Mouse (Mus musculus): ENCODE data around the gene Chrna9.

The Chrna9 gene

GRCm38 (mm10) chr5:65934783-65935182 lies at the start of gene Chrna9:
TSS of gene Chrna9 (plus strand) at chr5:65934921.
- no peak for DNase-seq (ENCODE audit: low spot score in 2 of 2)

DNA sequence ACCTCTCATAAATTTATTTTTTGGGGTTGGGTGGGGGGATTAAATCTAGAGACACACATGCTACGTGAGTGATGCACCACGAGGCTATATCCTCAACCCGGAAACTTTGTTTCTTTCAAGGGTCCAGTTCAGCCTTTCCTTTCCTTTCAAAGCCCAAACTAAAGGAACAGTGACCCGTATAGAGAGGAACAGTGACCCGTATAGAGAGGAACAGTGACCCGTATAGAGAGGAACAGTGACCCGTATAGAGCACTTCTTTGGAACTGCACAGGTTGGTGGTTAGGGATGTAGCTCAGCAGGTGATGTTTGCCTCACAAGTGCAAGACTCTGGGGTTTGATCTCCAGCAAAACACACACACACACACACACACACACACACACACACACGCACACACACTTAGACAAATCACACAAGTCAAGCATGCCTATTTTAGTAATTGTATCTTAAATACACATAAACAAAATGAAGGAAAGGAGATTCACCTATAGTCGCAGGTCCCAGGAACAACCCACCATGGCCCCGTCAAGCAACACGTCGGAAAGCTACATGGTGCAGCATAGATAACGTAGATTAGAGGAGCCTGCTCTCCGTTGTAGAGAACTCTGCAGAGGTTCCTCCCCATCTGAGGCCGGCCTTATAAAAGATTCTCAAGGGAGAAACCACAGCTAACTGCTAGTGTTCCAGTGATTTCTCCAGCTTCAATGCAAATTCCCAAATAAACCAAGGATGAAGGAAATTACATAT lies 48.9 kb upstream of the Chrna9 start:
- DNase-seq (ENCODE audit: low spot score in 2 of 2) = no peak

GRCm38 (mm10) chr5:65888102-65888501 lies 46.6 kb upstream of the Chrna9 start:
- no peak for DNase-seq (ENCODE audit: low spot score in 2 of 2)

GRCm38 (mm10) chr5:65888998-65889397 lies 45.7 kb upstream of the Chrna9 start:
- DNase-seq (ENCODE audit: low spot score in 2 of 2) = no peak

DNA sequence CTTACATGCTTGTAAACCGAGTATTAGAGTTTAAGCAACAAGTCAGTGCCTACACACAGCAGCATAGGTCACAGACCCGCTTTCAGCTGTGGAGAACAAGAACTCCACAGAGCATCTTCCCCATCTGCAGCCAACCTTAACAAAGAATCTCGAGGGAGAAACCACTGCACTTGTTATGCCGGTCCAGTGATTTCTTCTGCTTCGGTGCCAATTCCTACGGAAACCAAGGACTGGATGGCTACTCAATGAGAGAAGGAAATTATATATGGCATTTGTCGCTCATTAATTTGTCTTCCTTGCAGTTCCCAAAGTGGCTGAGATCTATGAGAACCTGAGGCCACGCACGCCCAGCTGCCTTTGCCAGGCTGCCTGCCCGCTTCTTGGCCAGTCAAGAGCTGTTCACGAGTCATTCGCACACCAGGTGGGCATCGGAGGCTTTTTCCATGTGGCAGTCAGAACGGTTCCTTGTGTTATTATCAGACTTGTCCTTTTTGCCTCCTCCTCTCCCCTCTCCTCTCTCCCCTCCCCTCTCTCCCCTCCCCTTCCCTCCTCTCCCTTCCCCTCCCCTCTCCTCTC lies 43.4 kb upstream of the Chrna9 start:
- no peak for DNase-seq (ENCODE audit: low spot score in 2 of 2)

GRCm38 (mm10) chr5:65895121-65895692 lies 39.5 kb upstream of the Chrna9 start:
- no peak for DNase-seq (ENCODE audit: low spot score in 2 of 2)

- DNase-seq (ENCODE audit: low spot score in 2 of 2) = no peak
Measured at GRCm38 (mm10) chr5:65895764-65896163, 39.0 kb upstream of the Chrna9 start.

GRCm38 (mm10) chr5:65897731-65898130 lies 37.0 kb upstream of the Chrna9 start:
- no peak for DNase-seq (ENCODE audit: low spot score in 2 of 2)

GRCm38 (mm10) chr5:65898683-65899082 lies 36.0 kb upstream of the Chrna9 start:
- DNase-seq (ENCODE audit: low spot score in 2 of 2) = no peak

GRCm38 (mm10) chr5:65900113-65900512 lies 34.6 kb upstream of the Chrna9 start:
- DNase-seq (ENCODE audit: low spot score in 2 of 2) = no peak

GRCm38 (mm10) chr5:65900862-65901265 lies 33.9 kb upstream of the Chrna9 start:
- DNase-seq (ENCODE audit: low spot score in 2 of 2) = peak in 1 of 2 experiments; percentile 69

GRCm38 (mm10) chr5:65901868-65902418 lies 32.8 kb upstream of the Chrna9 start:
- no peak for DNase-seq (ENCODE audit: low spot score in 2 of 2)

GRCm38 (mm10) chr5:65902811-65903210 lies 31.9 kb upstream of the Chrna9 start:
- DNase-seq (ENCODE audit: low spot score in 2 of 2) = no peak

GRCm38 (mm10) chr5:65904476-65904875 lies 30.2 kb upstream of the Chrna9 start:
- DNase-seq (ENCODE audit: low spot score in 2 of 2) = no peak

- DNase-seq (ENCODE audit: low spot score in 2 of 2) = no peak
Measured at GRCm38 (mm10) chr5:65908751-65909150, 26.0 kb upstream of the Chrna9 start.

DNA sequence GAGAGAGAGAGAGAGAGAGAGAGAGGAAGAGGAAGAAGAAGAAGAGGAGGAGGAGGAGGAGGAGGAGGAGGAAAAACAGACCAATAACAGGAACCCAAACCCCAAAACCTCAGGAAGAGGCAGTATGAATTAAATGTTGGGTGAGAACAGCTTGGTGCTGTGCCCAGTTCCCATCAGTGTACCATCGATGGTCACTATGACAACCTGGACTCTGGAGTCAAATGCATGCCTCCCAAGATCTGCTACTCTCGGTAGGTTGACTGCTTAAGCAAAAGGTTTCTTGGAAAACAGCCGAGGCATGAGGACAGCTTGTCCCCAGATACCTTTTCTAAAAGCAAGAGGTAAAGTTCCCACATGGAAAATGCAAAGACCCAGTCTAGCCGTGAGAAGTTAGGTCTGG lies 25.4 kb upstream of the Chrna9 start:
- no peak for DNase-seq (ENCODE audit: low spot score in 2 of 2)

DNA sequence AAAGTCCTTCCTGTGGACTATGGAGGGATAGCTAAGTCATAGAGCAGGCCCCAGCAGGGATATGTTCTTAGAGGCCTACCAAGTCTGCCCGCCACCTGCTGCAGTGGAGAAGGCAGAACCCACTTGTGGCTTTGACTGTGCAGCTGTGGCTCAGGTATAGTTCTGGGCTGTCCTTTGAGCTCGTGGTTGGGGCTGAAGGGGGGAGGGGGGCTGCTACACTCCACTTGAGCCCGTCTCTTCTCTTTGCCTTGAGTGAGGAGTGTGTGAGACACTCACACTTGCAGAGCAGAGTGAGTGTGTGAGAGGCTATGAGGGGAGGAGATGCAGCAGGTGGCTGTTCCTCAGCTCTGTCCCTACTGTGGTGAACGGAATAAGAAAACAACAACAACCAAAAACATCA lies 24.3 kb upstream of the Chrna9 start:
- peak in 1 of 2 experiments; percentile 61 for DNase-seq (ENCODE audit: low spot score in 2 of 2)

- DNase-seq (ENCODE audit: low spot score in 2 of 2) = no peak
Measured at GRCm38 (mm10) chr5:65911676-65912075, 23.0 kb upstream of the Chrna9 start.

DNA sequence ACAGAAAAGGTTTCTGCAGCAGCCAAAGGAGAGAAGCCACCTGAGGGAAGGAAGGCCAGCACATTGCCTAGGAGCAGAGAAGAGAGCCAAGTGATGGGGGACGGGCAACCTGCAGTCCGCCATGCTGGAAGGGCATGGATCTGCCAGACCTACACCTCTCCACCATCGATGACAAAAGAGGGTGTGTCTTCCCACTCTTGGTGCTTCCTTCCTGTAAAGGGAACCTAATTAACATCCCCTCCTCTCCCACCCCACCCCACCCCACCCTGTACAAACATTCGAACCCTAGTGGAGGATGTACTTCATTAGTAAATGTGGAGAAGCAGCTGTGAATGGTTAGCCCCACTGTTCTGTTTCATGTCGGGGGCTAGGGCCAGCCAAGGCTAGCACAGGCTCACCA lies 22.5 kb upstream of the Chrna9 start:
- no peak for DNase-seq (ENCODE audit: low spot score in 2 of 2)

DNA sequence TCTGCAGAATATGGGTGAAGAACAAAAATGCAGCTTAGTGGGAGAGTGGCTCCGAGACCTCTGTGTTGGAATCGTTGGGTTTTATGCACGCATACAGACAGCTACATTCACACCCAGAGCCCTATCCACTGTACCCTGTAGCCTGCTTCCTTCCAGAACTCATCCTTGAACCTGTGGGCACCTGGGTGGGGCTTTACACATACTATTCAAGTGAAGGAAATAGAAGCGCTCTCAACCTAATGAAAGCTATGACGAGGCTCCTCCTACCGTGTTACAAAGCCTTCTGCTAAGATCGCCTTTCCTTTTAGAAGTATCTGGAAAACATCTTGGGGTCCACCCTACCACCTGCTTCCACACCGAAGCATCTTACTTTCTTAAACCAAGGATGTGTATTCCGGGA lies 21.6 kb upstream of the Chrna9 start:
- DNase-seq (ENCODE audit: low spot score in 2 of 2) = no peak

DNA sequence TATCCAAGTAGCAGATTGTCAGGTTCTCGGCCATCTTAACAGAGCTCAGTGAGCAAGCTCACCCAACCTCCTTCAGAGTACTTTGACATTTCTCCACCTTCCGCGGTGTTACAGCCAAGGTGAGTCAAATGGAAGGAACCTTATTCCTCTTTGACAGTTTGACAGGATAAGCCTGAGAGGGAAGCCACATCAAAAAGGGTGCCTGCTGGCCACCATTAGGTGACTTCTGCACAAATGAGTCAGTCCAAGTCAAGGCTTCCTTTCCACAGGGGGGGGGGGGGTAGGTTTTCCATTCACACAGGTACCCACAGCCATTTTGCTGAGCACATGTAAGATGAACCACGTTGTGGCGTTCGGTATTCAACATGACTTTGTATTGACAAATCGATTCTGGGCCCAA lies 20.4 kb upstream of the Chrna9 start:
- DNase-seq (ENCODE audit: low spot score in 2 of 2) = no peak

DNA sequence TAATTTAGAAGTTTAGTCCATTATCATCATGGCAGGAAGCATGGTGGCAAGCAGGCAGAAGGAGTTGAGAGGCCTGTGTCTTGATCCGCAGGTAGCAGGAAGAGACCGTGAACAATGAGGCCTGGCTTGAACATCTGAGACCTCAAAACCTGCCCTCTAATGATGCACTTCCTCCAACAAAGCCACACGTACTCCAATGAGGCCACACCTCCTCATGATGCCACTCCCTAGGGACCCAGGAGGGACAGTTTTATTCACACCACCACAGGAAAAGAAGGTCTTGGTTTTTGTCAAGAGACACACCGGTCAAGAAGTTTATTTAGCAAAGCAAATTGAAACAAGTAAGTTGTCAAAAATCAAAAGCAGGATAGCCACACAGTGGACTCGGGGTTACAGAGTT lies 17.8 kb upstream of the Chrna9 start:
- DNase-seq (ENCODE audit: low spot score in 2 of 2) = no peak

DNA sequence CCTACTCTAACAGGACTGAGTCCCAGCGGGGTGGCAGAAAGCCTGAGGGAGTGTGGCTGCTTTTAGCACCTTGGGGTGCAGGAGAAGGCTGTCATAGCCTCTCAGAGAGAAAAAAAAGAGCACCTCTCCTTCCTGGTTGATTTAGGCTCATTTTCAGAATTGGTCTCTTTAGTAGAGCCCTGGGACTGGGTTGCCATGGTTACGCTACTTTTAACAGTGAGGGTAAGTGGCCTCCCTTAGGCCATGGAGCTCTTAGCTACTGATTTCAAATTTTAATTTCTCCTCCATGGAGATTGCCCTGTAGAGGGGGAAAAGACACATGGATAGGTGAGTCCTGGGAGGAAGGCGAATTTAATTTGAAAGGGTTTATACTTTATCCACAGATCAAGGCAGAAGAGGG lies 16.1 kb upstream of the Chrna9 start:
- no peak for DNase-seq (ENCODE audit: low spot score in 2 of 2)
